Mouse (Mus musculus) midbrain, embryonic 16.5 days (tissue): ENCODE results near the gene Rgs7bp. TPM values are rescaled to one million over a fixed set of nuclear protein-coding genes. Genes with fewer than 3 reads are reported as not detected.

ENCODE experiments used
- ATAC-seq: fragments of 200-750 bp; cut with Nextera tagmentation; 2 replicates; pipeline ENCODE4 v1.8.0; 2017; ENCODE audit warnings: moderate TSS enrichment
- H3K27ac ChIP-seq: fragments of 300-500 bp; sonication (generic); 2 replicates; pipeline ENCODE4 v1.5.1; 2014; ENCODE audit warnings: mild to moderate bottlenecking, low read length, mixed read lengths
- H3K27me3 ChIP-seq: fragments of 300-500 bp; sonication (generic); 2 replicates; pipeline ENCODE4 v1.6.1; 2014; ENCODE audit warnings: low read depth, low read length, mixed read lengths; ENCODE audit not compliant: control insufficient read depth, insufficient read depth
- H3K36me3 ChIP-seq: fragments of 300-500 bp; sonication (generic); 2 replicates; pipeline ENCODE4 v1.6.1; 2014; ENCODE audit warnings: mild to moderate bottlenecking, low read length, moderate library complexity, mixed read lengths; ENCODE audit not compliant: control insufficient read depth, insufficient read depth
- H3K4me1 ChIP-seq: fragments of 300-500 bp; sonication (generic); 2 replicates; pipeline ENCODE4 v1.6.1; 2014; ENCODE audit warnings: mild to moderate bottlenecking, low read length, mixed read lengths; ENCODE audit not compliant: control insufficient read depth, insufficient read depth
- H3K4me2 ChIP-seq: fragments of 300-500 bp; sonication (generic); 2 replicates; pipeline ENCODE4 v1.6.1; 2014; ENCODE audit warnings: mild to moderate bottlenecking, low read length, mixed read lengths
- H3K4me3 ChIP-seq: fragments of 300-500 bp; sonication (generic); 2 replicates; pipeline ENCODE4 v1.5.1; 2014; ENCODE audit warnings: low read depth, mild to moderate bottlenecking, low read length, moderate library complexity, mixed read lengths
- H3K9ac ChIP-seq: fragments of 300-500 bp; sonication (generic); 2 replicates; pipeline ENCODE4 v1.6.1; 2014; ENCODE audit warnings: low read depth, low read length, mixed read lengths
- H3K9me3 ChIP-seq: fragments of 300-500 bp; sonication (generic); replicated peaks from 2 replicates; pipeline ENCODE4 v1.6.1; 2014; ENCODE audit warnings: mild to moderate bottlenecking, low read length, mixed read lengths; ENCODE audit not compliant: control insufficient read depth, poor library complexity, severe bottlenecking
- WGBS: fragments of 180-500 bp; shearing (Covaris S2); extraction: QIAGEN DNeasy Blood & Tissue Kit; methylation state at CpG from one replicate; pipeline ENCODE4 v1.1.7; 2014; 5-methylcytosine and 5-hydroxymethylcytosine counted together
- polyA plus RNA-seq: library from polyadenylated mRNA; unstranded; fragments of >200 nt; fragmentation: Nextera tagmentation; extraction: Ambion mirVana; gene quantifications from 2 replicates; pipeline ENCODE4 v1.2.1, GENCODE M21; 2015

Rgs7bp gene
- polyA plus RNA-seq, 1 experiment from 2014 or later, result 5.8 TPM

DNA sequence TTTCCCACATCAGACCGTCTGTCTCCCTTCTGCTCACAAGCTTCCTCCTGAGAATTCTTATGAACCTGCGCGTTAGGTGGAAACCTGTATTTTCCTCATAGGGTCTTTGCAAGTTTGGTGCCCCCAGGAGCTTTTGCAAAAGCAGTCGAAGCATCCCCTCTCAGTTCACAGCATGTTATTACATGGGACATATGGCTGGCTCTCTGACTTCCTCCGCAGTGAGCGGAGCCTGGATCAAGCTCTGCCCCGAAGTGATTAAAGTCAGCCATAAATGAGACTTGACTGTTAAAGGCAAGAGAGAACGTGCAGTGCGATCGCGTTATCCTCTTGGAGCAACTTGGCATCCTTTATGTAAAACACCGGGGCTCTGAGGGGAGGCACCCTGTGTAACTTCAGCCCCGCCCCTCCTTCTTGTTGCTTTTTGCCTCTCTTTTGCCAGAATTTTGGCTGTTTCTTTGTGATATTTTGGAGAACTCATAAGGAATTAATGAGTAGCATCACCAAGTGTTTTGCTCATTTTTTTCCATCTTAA is 66.7 kb downstream of the Rgs7bp start:
- Histone ChIP-seq H3K27ac (no peak overlapping the region), H3K4me3 (no peak overlapping the region), H3K27me3 (no peaks in the 10 kb centered on the region), H3K4me1 (no peaks in the 10 kb centered on the region), H3K4me2 (no peak overlapping the region), H3K9ac (no peak overlapping the region), H3K9me3 (no peaks in the 10 kb centered on the region), H3K36me3 (no peaks in the 10 kb centered on the region)
- no peak for ATAC-seq
- 84% methylated on average over 13 of the region's 13 CpGs for WGBS

DNA sequence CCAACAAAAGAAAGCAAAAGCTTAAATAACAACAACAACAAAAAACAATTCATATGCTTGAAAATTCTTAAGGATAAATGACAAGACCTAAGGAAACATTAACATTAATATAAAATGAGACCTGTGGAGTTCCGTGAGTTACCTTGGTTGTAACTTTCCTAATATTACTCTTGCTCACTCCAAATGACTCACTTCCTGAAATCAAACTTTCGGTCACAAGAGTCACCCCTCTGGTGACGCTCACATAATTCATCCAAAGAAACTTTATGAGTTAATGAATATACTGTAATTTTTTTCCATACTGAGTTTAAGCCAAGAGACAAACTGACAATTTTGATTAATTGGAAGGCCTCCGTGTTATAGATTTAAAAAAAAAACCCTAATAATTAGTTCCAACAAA is 69.0 kb downstream of the Rgs7bp start:
- Histone ChIP-seq H3K4me3 (no peak overlapping the region), H3K4me2 (no peak overlapping the region), H3K4me1 (no peaks in the 10 kb centered on the region), H3K27ac (no peak overlapping the region), H3K9me3 (no peaks in the 10 kb centered on the region), H3K36me3 (0 out of 2 replicates have a peak, but pooled peaks cover 3% of the 10 kb centered on the region), H3K9ac (no peak overlapping the region), H3K27me3 (no peaks in the 10 kb centered on the region)
- 94% methylated on average over 4 of the region's 4 CpGs for WGBS
- ATAC-seq, result no peak

DNA sequence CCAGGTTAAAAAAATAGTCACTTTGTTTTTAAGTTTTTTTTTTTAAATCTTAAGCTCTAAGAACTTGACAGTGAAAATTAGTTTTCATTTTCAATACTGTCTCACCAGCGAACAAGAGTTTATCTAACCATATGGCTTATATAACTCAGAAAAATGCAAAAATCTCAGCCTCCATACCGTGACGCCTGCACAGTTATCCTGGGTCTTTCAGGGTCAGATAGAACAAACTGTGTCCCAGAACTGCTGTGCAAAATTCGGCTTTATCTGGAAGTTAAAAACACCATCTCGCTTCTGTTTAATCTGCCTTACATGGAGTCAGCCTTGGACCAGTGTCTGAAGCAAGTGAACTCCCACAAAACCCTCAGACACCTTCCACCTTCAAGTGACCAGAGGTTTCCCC is 70.7 kb downstream of the Rgs7bp start:
- WGBS, result 87% methylated on average over 5 of the region's 5 CpGs
- Histone ChIP-seq H3K4me2 (no peak overlapping the region), H3K27me3 (no peaks in the 10 kb centered on the region), H3K4me3 (no peak overlapping the region), H3K36me3 (0 out of 2 replicates have a peak, but pooled peaks cover 3% of the 10 kb centered on the region), H3K27ac (no peak overlapping the region), H3K9me3 (no peaks in the 10 kb centered on the region; the same call in 1 of the 2 replicates), H3K9ac (no peak overlapping the region), H3K4me1 (no peaks in the 10 kb centered on the region)
- no peak for ATAC-seq

DNA sequence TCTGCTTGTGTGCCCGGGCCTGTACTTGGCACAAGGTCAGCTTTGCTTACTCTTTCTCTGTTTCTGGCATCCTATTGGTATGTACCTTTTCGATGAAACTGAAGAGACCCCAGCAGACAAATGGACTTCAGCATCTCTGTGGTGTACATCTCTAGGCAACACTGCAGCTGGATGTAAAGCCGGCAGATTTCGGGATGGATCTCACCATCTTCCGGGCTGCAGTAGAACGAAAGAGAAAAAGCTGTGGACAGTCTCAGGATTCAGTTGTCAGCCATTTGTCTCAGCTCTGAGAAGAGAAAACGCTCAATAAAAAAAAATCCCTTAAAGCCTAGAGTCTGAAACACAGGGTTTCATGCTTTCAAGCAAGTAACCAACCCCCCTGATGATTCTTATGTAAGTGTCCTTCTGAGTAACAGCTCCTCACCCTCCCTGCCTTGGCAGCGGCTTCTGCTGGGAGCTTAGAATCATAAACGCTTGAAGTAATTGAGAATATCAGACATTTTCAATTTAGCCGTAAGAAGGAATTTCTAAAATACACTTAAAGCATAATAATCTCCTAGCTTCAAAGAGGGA is 71.9 kb downstream of the Rgs7bp start:
- ATAC-seq, result no peak; the same call in 1 of the 2 replicates
- Histone ChIP-seq H3K27ac (no peak overlapping the region), H3K9me3 (no peaks in the 10 kb centered on the region; the same call in 1 of the 2 replicates), H3K9ac (no peak overlapping the region), H3K4me1 (no peaks in the 10 kb centered on the region), H3K27me3 (no peaks in the 10 kb centered on the region), H3K4me2 (no peak overlapping the region), H3K36me3 (0 out of 2 replicates have a peak, but pooled peaks cover 3% of the 10 kb centered on the region), H3K4me3 (no peak overlapping the region)
- WGBS, result 84% methylated on average over 10 of the region's 10 CpGs

DNA sequence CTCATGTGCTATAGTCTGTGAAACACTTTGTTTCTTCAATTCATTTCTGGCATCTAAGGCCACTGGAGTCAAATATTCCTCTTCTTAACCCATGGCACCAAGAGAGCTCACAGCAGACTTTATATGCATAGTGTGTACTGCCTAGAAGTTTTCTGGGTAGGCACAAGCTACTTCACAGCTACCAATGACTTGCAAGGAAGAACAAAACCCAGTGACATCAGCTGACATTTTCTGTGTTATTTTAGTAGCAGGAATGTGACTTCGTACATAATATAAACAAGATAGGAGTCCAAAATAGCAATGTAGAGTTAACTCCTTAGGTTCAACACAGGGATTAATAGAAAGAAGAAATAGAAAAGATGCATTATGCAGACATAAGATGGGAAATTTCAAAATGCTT is 76.6 kb downstream of the Rgs7bp start:
- Histone ChIP-seq H3K27me3 (no peaks in the 10 kb centered on the region), H3K4me2 (no peak overlapping the region), H3K27ac (no peak overlapping the region), H3K9me3 (no peaks in the 10 kb centered on the region; the same call in 1 of the 2 replicates), H3K4me1 (no peaks in the 10 kb centered on the region), H3K9ac (no peak overlapping the region), H3K36me3 (0 out of 2 replicates have a peak, but pooled peaks cover 3% of the 10 kb centered on the region), H3K4me3 (no peak overlapping the region)
- no peak for ATAC-seq
- WGBS, result 80% methylated on average over 1 of the region's 1 CpGs

DNA sequence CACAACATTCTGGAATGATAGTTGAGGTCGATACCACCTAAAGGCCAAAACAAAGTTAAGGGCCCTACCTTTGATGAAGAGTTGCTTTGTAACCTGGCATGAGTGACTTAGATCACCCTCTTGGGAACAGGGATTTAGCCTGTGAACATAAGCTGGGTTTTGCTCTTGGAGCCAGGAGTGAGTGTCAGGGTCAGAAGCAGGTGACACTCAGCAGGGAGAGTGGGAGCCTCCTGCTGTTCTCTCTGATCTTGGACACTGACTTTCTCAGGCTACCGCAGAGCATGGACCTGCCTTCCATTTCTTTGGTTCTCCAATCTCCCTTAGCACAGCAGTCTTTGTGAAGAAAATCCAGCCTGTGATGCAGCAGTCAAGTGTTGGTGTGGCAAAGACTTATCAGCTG is 87.2 kb downstream of the Rgs7bp start:
- Histone ChIP-seq H3K36me3 (no peaks in the 10 kb centered on the region), H3K4me2 (no peak overlapping the region), H3K9me3 (no peaks in the 10 kb centered on the region), H3K9ac (no peak overlapping the region), H3K4me3 (no peak overlapping the region), H3K27me3 (no peaks in the 10 kb centered on the region), H3K27ac (no peak overlapping the region), H3K4me1 (peaks cover 3% of the 10 kb centered on the region)
- no peak for ATAC-seq
- 63% methylated on average over 2 of the region's 2 CpGs for WGBS

DNA sequence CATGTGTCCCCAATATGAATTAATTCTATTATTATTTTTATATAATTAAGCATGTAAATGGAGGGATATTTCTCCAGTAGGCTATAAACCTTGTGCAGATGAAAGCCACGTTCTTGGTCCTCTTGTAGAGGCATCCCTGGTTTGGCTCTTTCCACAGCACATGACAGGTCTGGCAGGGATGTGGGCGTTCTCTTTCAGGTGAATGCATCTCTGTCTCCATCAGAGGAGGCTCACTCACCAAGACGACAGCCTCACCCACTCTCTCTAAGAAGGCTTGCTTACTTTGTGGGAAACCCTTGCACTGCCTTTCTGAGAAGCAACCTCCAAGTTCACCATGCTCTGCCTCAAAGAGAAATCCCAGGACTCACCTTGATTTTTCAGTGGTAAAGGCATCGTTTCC is 91.0 kb downstream of the Rgs7bp start:
- no peak for ATAC-seq
- no peaks in the 10 kb centered on the region for H3K36me3 ChIP-seq
- H3K4me3 ChIP-seq, result no peak overlapping the region
- no peak overlapping the region for H3K4me2 ChIP-seq
- no peak overlapping the region for H3K9ac ChIP-seq
- H3K27ac ChIP-seq, result no peak overlapping the region
- H3K9me3 ChIP-seq, result no peaks in the 10 kb centered on the region
- no peaks in the 10 kb centered on the region for H3K27me3 ChIP-seq
- WGBS, result 87% methylated on average over 4 of the region's 4 CpGs
- peaks cover 7% of the 10 kb centered on the region for H3K4me1 ChIP-seq

DNA sequence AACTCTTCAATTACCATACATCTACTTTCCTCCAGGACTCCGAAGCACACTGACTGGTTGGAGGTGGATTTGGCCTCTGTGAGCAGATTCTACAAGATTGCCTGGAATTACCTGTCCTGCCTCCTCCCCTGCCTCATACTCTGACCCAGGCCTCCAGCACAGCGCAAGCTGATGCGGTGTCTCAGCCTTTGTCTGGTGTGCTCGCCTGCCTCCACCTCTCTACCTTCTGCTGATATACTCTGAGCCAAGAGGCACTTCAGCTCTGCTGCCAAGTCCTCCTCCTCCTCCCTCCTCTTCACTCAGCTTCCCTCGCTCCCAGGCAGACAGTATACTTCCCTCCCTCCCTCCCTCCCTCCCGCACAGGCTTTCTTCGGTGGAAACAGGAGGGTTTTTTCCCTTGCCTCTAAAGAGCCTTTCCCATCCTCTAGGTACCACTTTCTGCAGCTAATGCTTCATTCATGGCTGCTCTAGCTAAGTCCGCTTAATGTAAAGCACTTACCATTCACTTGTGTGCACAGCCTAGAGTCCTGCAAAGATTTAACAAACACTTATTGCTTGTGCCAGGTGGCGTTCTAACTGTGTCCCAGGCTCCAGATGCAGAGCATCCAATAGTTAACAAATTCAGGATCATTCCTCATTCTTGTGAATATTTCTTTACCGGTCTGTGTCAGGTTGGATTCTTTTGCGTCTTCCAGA is 91.9 kb downstream of the Rgs7bp start:
- peaks cover 7% of the 10 kb centered on the region for H3K4me1 ChIP-seq
- ATAC-seq, result peak; percentile 87
- no peaks in the 10 kb centered on the region for H3K36me3 ChIP-seq
- WGBS, result 54% methylated on average over 11 of the region's 11 CpGs
- H3K27me3 ChIP-seq, result no peaks in the 10 kb centered on the region
- H3K9ac ChIP-seq, result no peak overlapping the region; the same call in 1 of the 2 replicates
- no peak overlapping the region for H3K4me2 ChIP-seq
- H3K4me3 ChIP-seq, result no peak overlapping the region
- no peaks in the 10 kb centered on the region for H3K9me3 ChIP-seq
- peak overlapping the region; percentile 38; the same call in 1 of the 2 replicates for H3K27ac ChIP-seq

DNA sequence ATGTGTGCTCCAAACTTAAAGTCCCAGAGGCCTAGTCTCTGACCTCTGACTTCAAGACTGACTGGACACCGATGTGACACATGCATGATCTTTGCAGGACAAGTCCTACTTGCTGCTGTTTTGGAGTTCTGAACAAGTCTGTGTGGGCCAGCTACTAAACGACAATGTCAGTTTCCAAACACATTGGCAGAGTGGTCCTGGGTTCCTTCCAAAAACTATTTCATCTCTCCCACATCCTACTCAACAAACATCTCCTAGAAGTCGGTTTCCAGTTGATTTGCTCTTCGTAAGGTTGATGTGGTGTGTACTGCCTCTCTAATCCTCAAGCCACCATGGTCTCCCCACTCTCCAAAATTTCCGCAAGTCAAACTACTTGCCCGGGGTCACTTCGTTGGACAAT is 92.6 kb downstream of the Rgs7bp start:
- Histone ChIP-seq H3K9ac (no peak overlapping the region), H3K27ac (no peak overlapping the region)
- ATAC-seq, result no peak

More for the DNA sequence above, 92.6 kb downstream of the Rgs7bp start:
- no peaks in the 10 kb centered on the region for H3K9me3 ChIP-seq
- no peaks in the 10 kb centered on the region for H3K27me3 ChIP-seq
- H3K4me1 ChIP-seq, result peaks cover 7% of the 10 kb centered on the region
- no peak overlapping the region for H3K4me2 ChIP-seq
- no peak overlapping the region for H3K4me3 ChIP-seq
- H3K36me3 ChIP-seq, result no peaks in the 10 kb centered on the region
- 88% methylated on average over 7 of the region's 7 CpGs for WGBS
